Mouse (Mus musculus): ENCODE measurements around the gene Arhgap35. TPM values are rescaled to one million over a fixed set of nuclear protein-coding genes. Genes with fewer than 3 reads are reported as not detected.

Gene Arhgap35
- polyA plus RNA-seq, 1 experiment: 3.0 TPM

DNA sequence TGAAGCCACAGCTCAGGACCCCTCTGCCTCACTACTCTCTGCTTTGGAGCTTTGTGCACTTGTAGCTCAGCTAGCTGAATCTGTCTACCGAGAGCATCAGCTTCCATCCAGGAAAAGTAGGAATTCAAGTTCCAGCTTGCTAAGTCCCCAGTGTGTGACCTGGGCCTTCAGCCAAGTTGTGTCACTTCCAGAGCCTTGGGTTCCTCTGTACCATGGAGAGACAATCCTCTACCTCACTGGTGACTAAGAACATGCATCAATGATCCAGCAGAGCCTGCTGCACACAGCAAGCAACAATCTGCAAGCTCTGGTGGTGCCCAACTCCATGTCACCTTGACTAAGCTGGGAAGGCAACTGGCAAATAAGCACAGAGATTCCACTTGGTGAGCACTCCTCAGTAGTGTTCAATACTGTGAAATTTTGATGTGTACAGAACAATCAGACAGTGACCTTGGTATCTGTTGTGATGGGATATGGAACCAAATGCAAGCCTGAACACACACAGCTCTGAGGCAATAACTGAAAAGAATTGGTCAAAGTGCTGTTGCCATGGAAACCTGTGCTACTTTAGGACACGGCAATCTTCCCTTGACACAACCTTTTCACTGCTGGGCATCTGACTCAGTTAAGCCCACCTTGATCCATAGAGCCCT is 110.1 kb downstream of the Arhgap35 start:
- 57% methylated on average over 2 of the region's 2 CpGs for WGBS
- Histone ChIP-seq H3K4me1 (ENCODE audit: control insufficient read depth, insufficient read depth, low read length) (no peaks in the 10 kb centered on the region; the same call in 1 of the 2 replicates), H3K4me3 (replicated peaks; ENCODE audit: control insufficient read depth, low read depth, low read length) (no peak overlapping the region), H3K27ac (ENCODE audit: control insufficient read depth, insufficient read depth, low read depth, low read length, poor library complexity) (no peak overlapping the region)
- no peak for TF ChIP-seq POLR2A (IDR thresholded peaks at IDR 0.05; ENCODE audit: borderline replicate concordance, control insufficient read depth, low read depth, low read length)

DNA sequence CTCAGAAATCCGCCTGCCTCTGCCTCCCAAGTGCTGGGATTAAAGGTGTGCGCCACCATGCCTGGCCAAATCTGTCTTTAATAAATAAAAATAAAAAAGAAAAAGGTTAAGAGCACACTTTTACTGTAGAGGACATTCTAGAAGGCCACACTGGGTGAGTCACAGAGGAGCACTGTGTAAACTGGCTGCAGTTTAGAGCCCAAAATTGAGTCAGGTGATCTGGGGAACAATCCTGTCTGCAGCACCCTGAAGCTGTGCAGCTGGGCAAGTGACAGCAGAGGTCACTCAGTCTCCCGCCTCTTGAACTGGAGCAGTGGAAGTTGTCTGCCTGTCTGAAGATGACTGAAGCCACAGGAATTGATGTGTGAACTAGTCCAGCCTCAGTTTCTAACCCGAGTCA is 113.2 kb downstream of the Arhgap35 start:
- Histone ChIP-seq H3K4me1 (ENCODE audit: control insufficient read depth, insufficient read depth, low read length) (no peaks in the 10 kb centered on the region; the same call in 1 of the 2 replicates), H3K4me3 (replicated peaks; ENCODE audit: control insufficient read depth, low read depth, low read length) (no peak overlapping the region), H3K27ac (ENCODE audit: control insufficient read depth, insufficient read depth, low read depth, low read length, poor library complexity) (no peak overlapping the region)
- no peak for TF ChIP-seq POLR2A (IDR thresholded peaks at IDR 0.05; ENCODE audit: borderline replicate concordance, control insufficient read depth, low read depth, low read length)
- no peak for TF ChIP-seq CTCF (IDR thresholded peaks at IDR 0.05; ENCODE audit: control insufficient read depth, insufficient read depth, low read length)
- WGBS: 84% methylated on average over 4 of the region's 4 CpGs

DNA sequence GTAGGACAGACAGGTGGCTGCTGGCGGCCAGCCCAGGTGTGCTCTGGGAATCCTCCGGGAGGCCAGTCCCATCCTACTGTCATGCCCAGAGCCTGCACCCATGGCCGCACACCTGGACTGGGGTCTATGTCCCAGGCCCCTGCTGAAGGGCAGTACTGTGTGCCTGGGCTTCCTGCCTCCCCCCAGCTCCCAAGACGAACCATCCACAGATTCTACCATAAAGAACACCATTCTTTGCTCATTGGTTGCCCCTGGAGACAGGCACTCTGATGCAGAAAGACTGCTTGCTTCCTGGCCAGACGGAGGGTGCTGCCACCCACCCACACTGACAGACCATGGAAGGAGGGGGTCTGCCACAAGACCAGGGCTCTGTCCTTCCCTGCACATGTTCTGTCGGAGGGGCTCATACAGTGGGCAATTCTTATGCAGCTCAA is 115.1 kb downstream of the Arhgap35 start:
- Histone ChIP-seq H3K27ac (ENCODE audit: control insufficient read depth, insufficient read depth, low read depth, low read length, poor library complexity) (no peak overlapping the region), H3K4me3 (replicated peaks; ENCODE audit: control insufficient read depth, low read depth, low read length) (no peak overlapping the region), H3K4me1 (ENCODE audit: control insufficient read depth, insufficient read depth, low read length) (no peaks in the 10 kb centered on the region)
- no peak for TF ChIP-seq CTCF (IDR thresholded peaks at IDR 0.05; ENCODE audit: control insufficient read depth, insufficient read depth, low read length)
- no peak for TF ChIP-seq POLR2A (IDR thresholded peaks at IDR 0.05; ENCODE audit: borderline replicate concordance, control insufficient read depth, low read depth, low read length)
- 89% methylated on average over 6 of the region's 6 CpGs for WGBS

DNA sequence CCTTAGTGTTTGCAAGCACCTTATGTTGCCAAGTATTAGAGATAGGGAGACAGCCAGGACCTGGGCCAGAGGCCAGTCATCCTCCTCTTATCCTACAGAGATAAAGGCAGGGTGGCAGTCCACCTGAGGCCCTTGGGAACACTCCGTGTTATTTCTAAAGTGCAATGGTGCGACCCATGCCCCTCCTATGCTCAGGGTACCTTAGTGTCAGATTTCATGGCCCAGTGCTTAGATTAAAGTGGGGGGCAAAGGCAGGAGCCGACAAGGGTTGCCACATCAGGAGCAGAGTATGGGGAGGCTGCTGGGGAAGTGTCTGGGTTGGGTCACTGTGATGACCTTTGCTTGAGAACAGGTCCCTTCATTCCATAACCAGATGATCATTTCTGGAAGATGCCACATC is 118.5 kb downstream of the Arhgap35 start:
- no peak overlapping the region for H3K4me3 ChIP-seq (replicated peaks; ENCODE audit: control insufficient read depth, low read depth, low read length)
- no peak for TF ChIP-seq POLR2A (IDR thresholded peaks at IDR 0.05; ENCODE audit: borderline replicate concordance, control insufficient read depth, low read depth, low read length)
- TF ChIP-seq CTCF (IDR thresholded peaks at IDR 0.05; ENCODE audit: control insufficient read depth, insufficient read depth, low read length): no peak
- H3K27ac ChIP-seq (ENCODE audit: control insufficient read depth, insufficient read depth, low read depth, low read length, poor library complexity): no peak overlapping the region
- no peaks in the 10 kb centered on the region for H3K4me1 ChIP-seq (ENCODE audit: control insufficient read depth, insufficient read depth, low read length)
- WGBS: 78% methylated on average over 3 of the region's 3 CpGs

DNA sequence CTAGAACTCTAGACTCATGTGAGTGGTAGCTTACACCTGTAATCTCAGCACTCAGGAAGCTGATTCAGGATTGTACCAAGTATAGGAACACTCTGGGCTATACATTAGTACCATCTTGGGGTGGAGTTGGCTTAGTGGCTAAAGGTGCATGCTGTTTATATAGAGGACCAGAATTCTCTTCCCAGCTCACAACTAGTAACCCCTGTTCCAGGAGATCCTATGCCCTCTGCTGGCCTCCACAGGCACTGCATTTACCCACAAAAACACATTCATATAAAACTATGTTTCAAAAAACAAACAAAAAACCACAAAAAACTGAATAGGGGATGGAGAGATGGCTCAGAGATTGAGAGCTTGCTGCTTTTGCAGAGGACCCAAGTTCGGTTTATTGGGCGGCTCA is 121.4 kb downstream of the Arhgap35 start:
- H3K4me1 ChIP-seq (ENCODE audit: control insufficient read depth, insufficient read depth, low read length): no peaks in the 10 kb centered on the region
- no peak overlapping the region for H3K27ac ChIP-seq (ENCODE audit: control insufficient read depth, insufficient read depth, low read depth, low read length, poor library complexity)
- H3K4me3 ChIP-seq (replicated peaks; ENCODE audit: control insufficient read depth, low read depth, low read length): no peak overlapping the region
- TF ChIP-seq CTCF (IDR thresholded peaks at IDR 0.05; ENCODE audit: control insufficient read depth, insufficient read depth, low read length) (peak; percentile 43; the same call in 1 of the 2 replicates), POLR2A (IDR thresholded peaks at IDR 0.05; ENCODE audit: borderline replicate concordance, control insufficient read depth, low read depth, low read length) (no peak)
- WGBS: 46% methylated on average over 2 of the region's 2 CpGs

DNA sequence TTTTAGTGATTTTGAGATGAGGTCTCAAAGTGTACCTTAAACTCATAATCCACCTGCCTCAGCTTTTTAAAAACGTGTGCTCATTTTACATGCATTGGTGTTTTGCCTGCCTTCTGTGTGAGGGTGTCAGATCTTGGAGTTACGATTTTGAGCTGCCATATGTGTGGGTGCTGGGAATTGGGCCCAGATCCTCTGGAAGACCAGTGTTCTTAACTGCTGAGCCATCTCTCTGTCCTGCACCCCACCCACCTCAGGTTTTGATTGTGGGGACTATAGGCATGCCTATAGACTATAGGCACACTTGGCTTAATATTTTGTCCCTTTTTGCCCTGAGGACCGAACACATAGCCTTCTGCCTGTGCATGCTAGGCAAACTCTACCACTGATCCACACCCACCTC is 122.6 kb downstream of the Arhgap35 start:
- no peak overlapping the region for H3K4me3 ChIP-seq (replicated peaks; ENCODE audit: control insufficient read depth, low read depth, low read length)
- H3K27ac ChIP-seq (ENCODE audit: control insufficient read depth, insufficient read depth, low read depth, low read length, poor library complexity): no peak overlapping the region
- no peaks in the 10 kb centered on the region for H3K4me1 ChIP-seq (ENCODE audit: control insufficient read depth, insufficient read depth, low read length)
- 61% methylated on average over 3 of the region's 3 CpGs for WGBS
- TF ChIP-seq CTCF (IDR thresholded peaks at IDR 0.05; ENCODE audit: control insufficient read depth, insufficient read depth, low read length) (no peak), POLR2A (IDR thresholded peaks at IDR 0.05; ENCODE audit: borderline replicate concordance, control insufficient read depth, low read depth, low read length) (no peak)

DNA sequence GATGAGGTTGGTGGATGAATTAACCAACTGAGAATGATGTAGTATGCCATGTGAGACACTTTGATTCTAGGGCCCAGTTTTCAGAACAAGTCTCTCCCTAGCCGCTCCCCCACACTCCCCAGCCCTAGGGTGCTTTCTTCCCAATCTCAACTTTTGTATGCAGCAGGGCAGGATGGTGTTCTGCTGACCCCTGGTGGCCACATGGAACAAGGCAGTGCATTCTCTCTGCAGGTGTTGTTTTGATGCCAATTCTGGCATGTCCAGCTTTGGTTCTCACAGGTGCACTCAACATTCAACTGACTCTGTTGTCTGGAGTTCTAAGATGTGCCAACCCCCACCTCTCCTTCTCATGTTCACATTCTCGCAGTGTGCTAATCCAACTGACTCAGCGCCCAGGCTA is 123.0 kb downstream of the Arhgap35 start:
- WGBS: 35% methylated on average over 3 of the region's 3 CpGs
- TF ChIP-seq CTCF (IDR thresholded peaks at IDR 0.05; ENCODE audit: control insufficient read depth, insufficient read depth, low read length) (peak; percentile 98), POLR2A (IDR thresholded peaks at IDR 0.05; ENCODE audit: borderline replicate concordance, control insufficient read depth, low read depth, low read length) (no peak)
- H3K4me1 ChIP-seq (ENCODE audit: control insufficient read depth, insufficient read depth, low read length): no peaks in the 10 kb centered on the region

DNA sequence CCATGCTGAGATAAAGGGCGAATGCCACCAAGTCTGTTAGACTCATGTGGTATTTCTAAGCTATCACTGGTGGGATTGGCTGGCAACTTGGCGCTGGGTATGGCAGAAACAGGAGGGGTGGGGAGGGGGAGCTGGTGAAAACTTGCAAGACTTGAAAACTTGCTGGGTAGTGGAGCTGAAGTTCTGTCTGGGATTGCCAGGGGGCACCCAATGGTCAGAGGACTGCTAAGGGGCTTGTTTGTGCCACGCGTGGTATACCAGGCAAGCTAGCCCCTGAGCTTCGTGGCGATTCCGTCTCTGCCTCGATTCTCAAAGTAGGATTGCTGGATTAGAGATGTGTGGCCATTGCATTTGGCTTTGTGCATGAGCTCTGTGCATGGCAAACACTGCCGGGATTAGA is 124.8 kb downstream of the Arhgap35 start:
- H3K4me3 ChIP-seq (replicated peaks; ENCODE audit: control insufficient read depth, low read depth, low read length): no peak overlapping the region
- no peak for TF ChIP-seq CTCF (IDR thresholded peaks at IDR 0.05; ENCODE audit: control insufficient read depth, insufficient read depth, low read length)
- no peak for TF ChIP-seq POLR2A (IDR thresholded peaks at IDR 0.05; ENCODE audit: borderline replicate concordance, control insufficient read depth, low read depth, low read length)
- no peak overlapping the region for H3K27ac ChIP-seq (ENCODE audit: control insufficient read depth, insufficient read depth, low read depth, low read length, poor library complexity)
- no peaks in the 10 kb centered on the region for H3K4me1 ChIP-seq (ENCODE audit: control insufficient read depth, insufficient read depth, low read length)
- WGBS: 89% methylated on average over 9 of the region's 9 CpGs

More for the DNA sequence above, 123.0 kb downstream of the Arhgap35 start:
- Histone ChIP-seq H3K4me3 (replicated peaks; ENCODE audit: control insufficient read depth, low read depth, low read length) (no peak overlapping the region), H3K27ac (ENCODE audit: control insufficient read depth, insufficient read depth, low read depth, low read length, poor library complexity) (no peak overlapping the region)

DNA sequence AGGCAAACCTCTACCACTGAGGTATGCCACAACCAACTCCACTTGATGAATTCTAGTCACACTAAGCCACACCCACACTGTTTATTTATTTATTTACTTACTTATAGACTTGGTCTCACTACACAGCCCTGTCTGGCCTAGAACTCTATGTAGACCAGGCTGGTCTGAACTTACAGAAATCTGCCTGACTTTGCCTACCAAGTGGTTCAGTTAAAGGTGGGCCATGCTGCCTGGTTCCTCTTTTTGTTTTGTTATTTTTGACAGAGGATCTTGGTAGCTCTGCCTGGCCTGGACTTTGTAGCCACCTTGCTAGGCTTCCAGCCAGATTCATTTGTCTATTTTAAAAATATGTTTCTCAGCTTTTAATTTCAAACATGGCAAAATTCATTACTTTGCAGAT is 126.0 kb downstream of the Arhgap35 start:
- no peaks in the 10 kb centered on the region for H3K4me1 ChIP-seq (ENCODE audit: control insufficient read depth, insufficient read depth, low read length)
- H3K4me3 ChIP-seq (replicated peaks; ENCODE audit: control insufficient read depth, low read depth, low read length): no peak overlapping the region
- no peak overlapping the region for H3K27ac ChIP-seq (ENCODE audit: control insufficient read depth, insufficient read depth, low read depth, low read length, poor library complexity)
- TF ChIP-seq CTCF (IDR thresholded peaks at IDR 0.05; ENCODE audit: control insufficient read depth, insufficient read depth, low read length) (no peak), POLR2A (IDR thresholded peaks at IDR 0.05; ENCODE audit: borderline replicate concordance, control insufficient read depth, low read depth, low read length) (no peak)
